Mouse (Mus musculus): Measurements from ENCODE around the gene Fibp. TPM values are rescaled to one million over a fixed set of nuclear protein-coding genes. Genes with fewer than 3 reads are reported as not detected.
A peak's percentile ranks its signal among the peaks of the same experiment; 100 is the strongest.
"Not testable (repeated sequence)": the region's sequence is repeated elsewhere in the genome, so short reads cannot be mapped to it uniquely, and the experiment has no call there.

Fibp gene
- polyA plus RNA-seq, 1 experiment: 122 TPM

GRCm38 (mm10) chr19:5487768-5488550 lies 27.5 kb downstream of the Fibp start, which contains the start of gene Mus81:
Mus81 (minus strand) TSS chr19:5488402.
- peak; percentile 99 for DNase-seq (ENCODE audit: low spot score)

GRCm38 (mm10) chr19:5488878-5489571 lies 28.6 kb downstream of the Fibp start:
- peak; percentile 85 for DNase-seq (ENCODE audit: low spot score)

- DNase-seq (ENCODE audit: low spot score): not testable (repeated sequence)
These were observed 29.3 kb downstream of the Fibp start for GRCm38 (mm10) chr19:5489721-5490120.

GRCm38 (mm10) chr19:5490313-5490897 lies 30.0 kb downstream of the Fibp start, which contains the start of gene Cfl1:
Cfl1 (plus strand) TSS chr19:5490455.
- peak; percentile 88 for DNase-seq (ENCODE audit: low spot score)

GRCm38 (mm10) chr19:5490898-5491708 lies 30.7 kb downstream of the Fibp start:
- DNase-seq (ENCODE audit: low spot score): peak; percentile 73

GRCm38 (mm10) chr19:5492641-5493040 lies 32.2 kb downstream of the Fibp start:
- no peak for DNase-seq (ENCODE audit: low spot score)

GRCm38 (mm10) chr19:5493301-5493721 lies 32.9 kb downstream of the Fibp start:
- not testable (repeated sequence) for DNase-seq (ENCODE audit: low spot score)

- no peak for DNase-seq (ENCODE audit: low spot score)
These were observed 33.9 kb downstream of the Fibp start for GRCm38 (mm10) chr19:5494314-5494713.

- DNase-seq (ENCODE audit: low spot score): no peak
These were observed 35.1 kb downstream of the Fibp start for GRCm38 (mm10) chr19:5495353-5496051.

- no peak for DNase-seq (ENCODE audit: low spot score)
These were observed 35.6 kb downstream of the Fibp start for GRCm38 (mm10) chr19:5496052-5496370.

GRCm38 (mm10) chr19:5500330-5500875 lies 40.0 kb downstream of the Fibp start:
- DNase-seq (ENCODE audit: low spot score): no peak

- DNase-seq (ENCODE audit: low spot score): no peak
These were observed 43.3 kb downstream of the Fibp start, which contains the start of gene 1700020D05Rik for GRCm38 (mm10) chr19:5503687-5504086. 1700020D05Rik (minus strand) TSS chr19:5503787.

GRCm38 (mm10) chr19:5510031-5511026 lies 49.9 kb downstream of the Fibp start, which contains the start of gene Snx32:
Snx32 (minus strand) TSS chr19:5510538.
- peak; percentile 89 for DNase-seq (ENCODE audit: low spot score)

- DNase-seq (ENCODE audit: low spot score): no peak
These were observed 50.7 kb downstream of the Fibp start for GRCm38 (mm10) chr19:5511074-5511632.

- DNase-seq (ENCODE audit: low spot score): no peak
These were observed 51.9 kb downstream of the Fibp start for GRCm38 (mm10) chr19:5512091-5513004.

GRCm38 (mm10) chr19:5513005-5513349 lies 52.6 kb downstream of the Fibp start:
- DNase-seq (ENCODE audit: low spot score): no peak
